Mouse (Mus musculus): ENCODE data around the gene Bbx.

The Bbx gene

DNA sequence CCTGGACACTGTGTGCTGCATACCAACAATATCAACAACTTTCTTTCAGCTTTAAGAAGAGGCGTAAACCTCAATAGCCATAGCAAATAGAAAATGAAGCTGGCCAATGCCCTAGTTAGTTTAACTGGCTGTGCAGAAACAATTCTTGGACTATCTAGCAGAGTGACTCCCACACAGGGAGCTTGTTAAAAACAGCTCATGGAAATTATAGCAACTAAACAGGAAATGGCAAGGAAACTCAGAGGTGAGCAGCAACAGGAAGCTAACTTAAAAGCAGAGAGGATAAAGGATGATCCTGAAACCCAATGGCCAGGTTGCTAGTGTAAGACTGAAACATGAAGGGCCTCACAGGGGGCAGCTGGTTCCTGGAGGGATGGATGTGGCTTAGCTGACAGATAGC is 203.4 kb downstream of the Bbx start:
- no peak for DNase-seq (ENCODE audit: low spot score)

DNA sequence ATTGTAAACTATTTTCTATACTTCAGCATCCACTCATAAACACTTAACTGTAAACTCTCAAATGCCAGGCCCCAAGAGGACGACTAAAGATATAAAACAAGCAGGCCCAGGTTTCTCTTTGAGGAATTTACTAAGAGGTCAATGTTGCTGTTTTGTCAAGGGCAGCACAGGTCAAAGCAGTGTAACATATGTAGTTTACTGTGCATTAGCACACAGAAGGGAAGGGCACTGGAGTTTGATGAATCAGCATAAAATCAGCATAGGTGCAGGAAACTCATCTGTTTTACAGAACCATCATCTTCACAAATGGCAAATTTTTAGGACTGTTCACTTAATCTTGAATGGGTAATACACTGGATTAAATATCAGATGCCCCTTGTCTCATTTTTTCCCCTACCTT is 205.9 kb downstream of the Bbx start:
- DNase-seq (ENCODE audit: low spot score) = no peak

DNA sequence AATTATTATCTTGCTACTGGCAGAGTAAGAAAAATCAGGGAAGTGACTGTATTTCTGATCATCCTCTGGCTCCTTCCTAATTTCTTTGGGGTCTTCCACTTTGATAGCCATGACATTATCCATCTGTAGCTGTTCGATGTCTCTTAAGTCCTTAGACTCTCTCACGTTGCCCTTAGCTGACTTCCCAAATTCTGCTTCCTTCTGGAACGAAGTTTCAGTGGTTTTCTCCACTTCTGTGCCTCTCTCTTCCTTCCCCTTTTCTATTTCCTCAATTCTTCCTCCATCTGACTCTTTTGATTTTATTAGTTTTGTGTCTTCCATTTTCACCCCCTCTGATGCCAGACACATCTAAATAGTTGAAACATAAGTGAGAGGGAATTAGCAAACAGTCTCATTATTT is 207.2 kb downstream of the Bbx start:
- DNase-seq (ENCODE audit: low spot score) = no peak

GRCm38 (mm10) chr16:50220734-50221501 is 211.3 kb downstream of the Bbx start:
- DNase-seq (ENCODE audit: low spot score) = no peak

DNA sequence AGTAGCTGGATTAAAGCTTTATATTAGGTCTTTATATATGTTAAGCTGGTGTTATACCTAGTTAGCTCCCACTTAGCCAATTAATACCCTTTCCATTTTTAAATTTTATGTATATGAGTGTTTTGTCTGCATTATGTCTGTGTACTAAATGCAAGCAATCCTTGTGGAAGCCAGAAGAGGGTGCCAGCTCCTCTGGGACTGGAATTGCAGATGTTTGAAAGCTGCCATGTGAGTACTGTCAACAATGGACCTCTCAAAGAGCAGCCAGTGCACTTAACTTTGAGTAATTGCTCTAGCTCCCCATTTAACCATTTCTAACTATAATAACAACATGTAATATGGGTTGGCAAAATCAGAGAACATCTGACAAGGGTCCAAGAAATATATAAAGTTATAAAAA is 215.1 kb downstream of the Bbx start:
- DNase-seq (ENCODE audit: low spot score) = no peak

- DNase-seq (ENCODE audit: low spot score) = no peak
Measured at GRCm38 (mm10) chr16:50211727-50212126, 220.5 kb downstream of the Bbx start.

GRCm38 (mm10) chr16:50211231-50211630 is 221.0 kb downstream of the Bbx start:
- DNase-seq (ENCODE audit: low spot score) = no peak

- DNase-seq (ENCODE audit: low spot score) = no peak
Measured at GRCm38 (mm10) chr16:50210742-50211141, 221.4 kb downstream of the Bbx start.

DNA sequence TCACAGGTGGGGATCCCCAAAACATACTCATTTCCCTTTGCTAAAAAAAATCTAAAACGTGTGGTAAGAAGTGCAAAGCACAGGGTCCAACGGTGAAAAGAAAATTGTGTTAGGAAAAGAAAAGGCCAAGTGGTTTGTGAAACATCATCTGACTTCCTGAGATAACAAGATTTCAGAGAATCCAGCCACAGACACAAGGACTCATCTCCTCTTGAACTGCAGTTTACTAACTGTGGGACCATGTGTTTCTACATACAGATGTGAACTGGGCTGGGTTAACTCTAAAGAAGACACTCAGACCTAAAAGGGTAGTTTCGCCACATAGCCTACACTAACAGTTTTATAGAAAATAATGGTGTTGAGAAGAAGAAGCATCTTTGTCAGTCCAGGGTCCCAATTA is 227.2 kb downstream of the Bbx start:
- no peak for DNase-seq (ENCODE audit: low spot score)

DNA sequence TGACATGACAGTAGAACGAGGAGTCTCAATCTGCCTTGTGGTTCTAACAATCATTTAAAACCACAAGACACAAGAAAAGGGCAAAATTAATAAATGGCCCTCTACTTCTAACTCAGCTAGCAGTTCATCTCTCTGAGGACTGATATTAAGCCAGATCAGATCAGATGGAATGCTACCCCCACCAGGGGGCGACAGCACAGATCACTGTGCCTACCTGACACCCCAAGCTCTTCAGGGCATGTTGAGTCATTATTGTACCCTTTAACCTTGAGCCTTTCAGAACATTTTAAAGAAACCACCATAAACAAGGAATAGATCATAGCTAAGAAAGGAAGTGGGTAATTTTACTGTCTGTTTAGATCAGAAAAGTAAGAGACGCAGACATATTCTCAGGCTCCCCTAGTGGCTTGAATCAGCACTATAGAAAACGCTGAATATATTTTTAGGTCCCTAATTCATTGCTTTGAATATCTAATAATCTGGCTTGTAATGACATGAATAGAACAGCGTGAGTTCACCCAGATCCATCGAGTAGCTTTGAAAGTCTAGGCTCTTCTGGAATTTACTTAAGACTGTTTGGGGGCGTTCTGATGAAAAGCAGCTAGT is 230.5 kb downstream of the Bbx start:
- DNase-seq (ENCODE audit: low spot score) = no peak

DNA sequence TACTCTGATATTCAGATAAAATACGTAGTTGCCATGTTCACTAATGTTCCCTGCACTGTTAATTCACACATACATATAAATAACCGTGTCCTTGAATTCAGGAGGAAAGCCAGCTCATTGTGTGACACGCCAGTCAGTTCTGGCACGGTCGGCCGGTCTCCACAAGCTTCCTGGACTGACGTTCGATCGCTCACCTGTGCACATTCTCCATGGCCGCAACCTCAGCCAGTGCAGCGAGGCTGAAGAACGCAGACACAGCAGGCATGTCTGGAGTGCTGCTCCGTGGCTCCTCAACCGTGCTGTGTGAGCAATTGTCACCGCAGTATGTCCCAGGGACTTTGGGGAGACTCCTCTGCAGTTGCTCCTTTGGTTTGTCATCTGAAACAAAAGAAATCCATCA is 232.0 kb downstream of the Bbx start:
- no peak for DNase-seq (ENCODE audit: low spot score)

DNA sequence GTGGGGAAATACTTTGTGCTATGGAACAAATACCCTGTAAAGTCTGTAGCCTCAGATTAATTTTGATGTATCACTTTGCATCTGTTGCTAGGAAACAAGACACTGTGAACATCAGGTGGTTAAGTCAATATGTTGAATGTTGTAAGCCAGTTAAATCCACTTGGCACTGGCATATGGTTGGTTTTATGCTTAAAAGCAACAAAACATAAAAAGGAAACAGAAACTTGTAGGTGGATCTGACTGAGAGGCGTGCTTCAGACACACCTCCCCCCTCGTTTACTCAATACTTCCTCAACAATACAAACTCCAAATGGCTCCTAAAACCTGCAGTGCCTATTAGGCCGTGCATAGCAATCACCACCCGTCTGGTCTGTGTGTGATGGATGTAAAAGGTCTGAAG is 236.1 kb downstream of the Bbx start:
- no peak for DNase-seq (ENCODE audit: low spot score)

DNA sequence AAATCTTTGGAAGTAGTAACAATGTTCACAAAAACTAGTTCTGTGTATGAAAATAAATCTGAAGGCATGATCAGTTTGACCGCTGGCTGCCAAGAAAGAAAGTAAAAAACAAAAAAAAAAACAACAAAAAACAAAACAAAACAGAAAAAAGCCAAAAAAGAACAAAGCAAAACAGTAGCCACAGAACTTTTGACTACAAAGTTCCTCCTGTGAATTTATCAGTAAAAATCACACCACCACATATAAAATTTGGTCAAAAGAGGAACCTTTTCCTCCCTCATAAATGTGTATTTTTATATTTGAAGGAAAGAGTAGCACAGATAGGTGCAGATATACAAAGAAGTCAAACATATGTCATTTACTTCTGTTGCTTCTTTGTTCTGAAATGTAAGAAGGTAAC is 239.6 kb downstream of the Bbx start:
- no peak for DNase-seq (ENCODE audit: low spot score)

DNA sequence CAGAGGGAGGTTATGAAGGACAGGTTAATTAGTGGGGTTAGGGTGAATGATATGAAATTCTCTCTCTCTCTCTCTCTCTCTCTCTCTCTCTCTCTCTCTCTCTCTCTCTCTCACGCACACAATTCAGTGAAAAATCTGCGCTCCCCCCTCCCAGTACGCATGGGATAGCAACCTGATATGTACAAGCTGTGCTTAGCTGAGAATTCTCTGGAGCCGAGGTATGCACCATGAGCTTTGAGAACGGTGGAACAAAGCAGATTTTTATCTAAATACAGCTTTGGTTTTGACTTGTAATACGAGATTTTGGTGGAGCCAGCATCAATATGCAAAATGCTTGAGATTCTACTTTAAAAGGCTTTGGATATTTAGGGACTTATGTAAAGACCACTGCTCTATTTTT is 243.1 kb downstream of the Bbx start:
- no peak for DNase-seq (ENCODE audit: low spot score)

GRCm38 (mm10) chr16:50186604-50187003 is 245.6 kb downstream of the Bbx start:
- no peak for DNase-seq (ENCODE audit: low spot score)

DNA sequence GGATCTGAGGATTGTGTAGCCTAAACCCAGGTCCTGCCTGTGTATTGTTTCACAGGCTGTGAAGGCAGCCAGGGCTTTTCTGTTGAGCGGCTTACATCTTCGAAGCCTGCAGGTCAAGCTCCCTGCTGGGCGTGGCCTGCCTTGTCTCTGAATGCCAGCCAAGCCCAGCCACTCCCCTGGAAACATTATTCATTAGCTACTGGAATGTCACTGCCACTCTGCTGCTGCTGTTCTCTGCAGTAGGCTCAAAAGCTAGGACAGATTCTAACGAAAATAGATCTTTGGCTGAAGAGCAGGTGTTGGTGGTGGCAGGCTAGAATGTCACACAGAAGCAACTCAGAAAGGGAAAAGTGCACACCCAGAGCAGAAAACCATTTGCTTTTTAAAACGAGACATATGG is 247.1 kb downstream of the Bbx start:
- no peak for DNase-seq (ENCODE audit: low spot score)

DNA sequence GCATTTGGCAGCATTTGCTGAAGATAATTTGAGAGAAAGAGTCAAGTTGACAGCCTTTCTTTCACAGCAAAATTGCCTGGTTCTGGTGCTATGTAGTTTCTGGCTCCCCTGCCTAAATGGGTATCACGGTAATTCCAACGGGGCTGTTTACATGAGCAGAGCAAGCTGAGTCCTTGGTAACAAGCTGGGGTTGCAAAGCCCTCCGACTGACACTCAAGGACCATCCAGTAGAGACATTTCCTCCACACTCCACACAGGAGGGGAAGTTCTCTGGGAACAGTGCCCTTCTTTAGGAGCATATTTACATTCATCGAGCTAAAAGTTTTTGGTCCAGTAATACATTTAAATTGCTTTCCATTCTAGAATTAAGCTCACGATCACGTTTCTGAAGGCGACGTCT is 249.2 kb downstream of the Bbx start:
- DNase-seq (ENCODE audit: low spot score) = no peak

DNA sequence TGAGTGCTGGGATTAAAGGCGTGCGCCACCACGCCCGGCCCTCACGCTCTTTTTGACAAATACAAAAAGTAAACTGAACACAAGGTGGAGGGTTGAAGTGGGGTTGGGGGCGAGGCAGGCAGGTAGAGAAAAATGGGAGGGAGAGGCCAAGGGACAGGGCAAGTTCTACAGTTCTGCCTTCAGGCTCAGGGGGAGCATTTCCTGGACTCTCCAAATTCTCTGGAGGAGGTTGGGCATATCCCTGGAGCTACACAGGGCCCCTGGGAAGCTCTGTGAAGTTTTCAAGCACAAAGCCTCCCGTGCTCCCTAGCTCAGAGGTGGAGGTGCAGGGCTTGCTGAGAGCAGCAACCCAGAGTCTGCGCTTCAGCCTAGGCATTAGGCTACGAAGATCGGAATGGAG is 249.6 kb downstream of the Bbx start:
- DNase-seq (ENCODE audit: low spot score) = no peak

DNA sequence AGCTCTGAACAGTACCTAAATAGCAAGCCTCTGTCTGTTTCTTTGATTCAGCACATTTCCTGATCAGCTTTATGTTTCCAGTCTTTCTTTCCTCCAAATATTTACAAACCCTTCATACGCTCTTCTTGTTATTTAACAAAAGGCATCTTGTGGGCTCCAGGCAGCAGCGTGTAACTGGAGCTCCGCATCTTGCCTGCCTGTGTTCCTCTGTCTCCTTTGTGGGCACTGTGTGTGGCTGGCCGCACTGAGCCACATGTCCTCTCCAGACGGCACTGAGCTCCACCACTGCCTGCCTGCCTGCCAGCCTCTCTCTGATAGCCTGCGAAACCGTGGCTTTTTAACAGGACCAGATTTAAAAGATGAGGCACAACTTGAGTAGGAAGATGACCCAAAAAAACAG is 259.4 kb downstream of the Bbx start:
- DNase-seq (ENCODE audit: low spot score) = no peak

GRCm38 (mm10) chr16:50170812-50171211 is 261.4 kb downstream of the Bbx start:
- DNase-seq (ENCODE audit: low spot score) = no peak

DNA sequence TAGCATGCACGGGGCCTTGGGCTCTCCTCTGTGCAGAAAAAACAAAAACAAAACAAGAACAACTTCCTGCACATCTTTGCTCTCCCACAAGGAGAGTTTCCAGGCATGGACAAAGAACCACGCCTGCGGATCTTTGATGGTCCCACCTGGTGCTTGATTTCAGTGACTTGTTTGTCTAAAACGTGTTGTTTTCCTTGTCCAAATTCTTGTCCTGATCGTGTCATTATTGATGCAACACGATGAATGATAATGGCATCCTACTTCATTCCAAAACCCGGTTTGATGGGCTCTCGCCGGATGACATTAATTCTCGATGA is 264.2 kb downstream of the Bbx start:
- DNase-seq (ENCODE audit: low spot score) = no peak

GRCm38 (mm10) chr16:50167231-50167982 is 264.8 kb downstream of the Bbx start:
- DNase-seq (ENCODE audit: low spot score) = no peak

- DNase-seq (ENCODE audit: low spot score) = no peak
Measured at GRCm38 (mm10) chr16:50160418-50161271, 271.5 kb downstream of the Bbx start.

All from left cerebral cortex, adult 11 months (tissue).